Mouse (Mus musculus): ENCODE measurements around the gene Chst7.

The Chst7 gene

DNA sequence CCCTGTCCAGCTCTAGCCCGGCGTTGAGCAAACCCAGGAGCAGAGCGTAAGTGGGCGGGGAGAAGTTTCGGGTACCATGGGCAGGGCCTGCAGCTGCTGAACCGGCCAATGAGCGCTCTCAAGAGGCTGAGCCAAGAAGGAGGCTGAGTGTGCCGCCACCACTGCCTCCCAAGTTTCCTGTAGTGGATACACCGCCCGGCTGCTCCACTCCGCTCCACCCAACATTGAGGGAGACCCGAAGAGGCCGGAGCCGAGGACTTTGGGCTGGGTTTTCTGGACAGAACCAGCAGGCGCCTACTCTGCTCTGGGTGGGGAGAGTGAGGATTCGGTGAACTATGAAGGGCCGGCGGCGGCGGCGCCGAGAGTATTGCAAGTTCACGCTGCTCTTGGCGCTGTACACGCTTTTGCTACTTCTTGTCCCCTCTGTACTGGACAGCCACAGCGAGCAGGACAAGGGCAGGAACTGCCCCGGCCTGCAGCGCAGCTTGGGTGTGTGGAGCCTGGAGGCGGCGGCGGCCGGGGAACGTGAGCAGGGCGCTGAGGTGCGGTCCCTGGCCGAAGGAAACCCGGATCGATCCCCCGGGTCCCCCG lies at the start of gene Chst7:
Gene Chst7 (plus strand): TSS at position 180 of the 591 bp plus-strand sequence.
- DNase-seq (ENCODE audit: low read depth): no peak

DNA sequence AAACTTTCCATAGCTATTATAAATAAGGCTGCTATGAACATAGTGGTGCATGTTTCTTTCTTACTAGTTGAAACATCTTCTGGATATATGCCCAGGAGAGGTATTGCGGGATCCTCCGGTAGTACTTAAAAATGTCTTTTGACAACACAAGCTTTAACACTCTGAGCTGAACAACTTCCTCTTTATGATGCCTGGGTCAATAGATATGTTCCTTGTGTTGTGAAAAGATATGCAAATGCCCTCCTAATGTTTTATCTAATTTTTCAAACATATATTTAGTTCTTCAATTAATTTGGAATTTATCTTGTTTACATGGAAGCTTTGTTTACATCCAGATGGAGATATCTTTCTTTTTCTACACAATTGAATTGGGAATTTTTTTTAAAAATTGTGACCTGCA lies 47.1 kb upstream of the Chst7 start:
- no peak for DNase-seq (ENCODE audit: low read depth)

DNA sequence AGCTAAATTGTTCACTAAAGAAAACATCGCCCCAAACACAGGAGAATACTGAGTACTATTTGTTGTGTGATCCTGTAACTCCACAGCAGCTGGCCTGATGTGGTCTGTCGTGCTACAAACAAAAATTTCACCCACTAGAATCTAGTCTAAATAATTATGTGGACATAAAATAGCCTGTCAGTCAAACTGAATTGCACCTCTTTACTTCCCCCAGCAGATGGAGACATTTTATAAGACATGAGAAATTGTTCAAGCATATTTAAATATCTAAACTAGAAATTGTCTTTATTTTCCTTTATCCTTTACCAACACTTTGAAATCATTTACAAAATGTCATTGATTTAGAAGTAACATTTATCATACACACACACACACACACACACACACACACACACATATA lies 38.4 kb upstream of the Chst7 start:
- DNase-seq (ENCODE audit: low read depth): no peak

DNA sequence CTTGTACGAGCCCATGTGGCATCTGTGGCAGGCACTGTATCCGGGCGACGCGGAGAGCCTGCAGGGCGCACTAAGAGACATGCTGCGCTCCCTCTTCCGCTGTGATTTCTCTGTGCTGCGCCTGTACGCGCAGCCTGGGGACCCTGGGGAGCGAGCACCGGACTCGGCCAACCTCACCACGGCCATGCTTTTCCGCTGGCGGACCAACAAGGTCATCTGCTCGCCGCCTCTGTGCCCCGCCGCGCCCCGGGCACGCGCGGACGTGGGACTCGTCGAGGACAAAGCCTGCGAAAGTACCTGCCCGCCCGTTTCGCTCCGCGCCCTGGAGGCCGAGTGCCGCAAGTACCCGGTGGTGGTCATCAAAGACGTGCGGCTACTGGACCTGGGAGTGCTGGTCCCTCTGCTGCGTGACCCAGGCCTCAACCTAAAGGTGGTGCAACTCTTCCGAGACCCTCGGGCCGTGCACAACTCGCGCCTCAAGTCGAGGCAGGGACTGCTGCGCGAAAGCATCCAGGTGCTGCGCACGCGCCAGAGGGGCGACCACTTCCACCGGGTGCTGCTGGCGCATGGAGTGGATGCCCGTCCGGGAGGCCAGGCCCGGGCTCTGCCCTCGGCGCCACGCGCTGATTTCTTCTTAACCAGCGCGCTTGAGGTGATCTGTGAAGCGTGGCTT lies 872 bp downstream of the Chst7 start:
- no peak for DNase-seq (ENCODE audit: low read depth)

DNA sequence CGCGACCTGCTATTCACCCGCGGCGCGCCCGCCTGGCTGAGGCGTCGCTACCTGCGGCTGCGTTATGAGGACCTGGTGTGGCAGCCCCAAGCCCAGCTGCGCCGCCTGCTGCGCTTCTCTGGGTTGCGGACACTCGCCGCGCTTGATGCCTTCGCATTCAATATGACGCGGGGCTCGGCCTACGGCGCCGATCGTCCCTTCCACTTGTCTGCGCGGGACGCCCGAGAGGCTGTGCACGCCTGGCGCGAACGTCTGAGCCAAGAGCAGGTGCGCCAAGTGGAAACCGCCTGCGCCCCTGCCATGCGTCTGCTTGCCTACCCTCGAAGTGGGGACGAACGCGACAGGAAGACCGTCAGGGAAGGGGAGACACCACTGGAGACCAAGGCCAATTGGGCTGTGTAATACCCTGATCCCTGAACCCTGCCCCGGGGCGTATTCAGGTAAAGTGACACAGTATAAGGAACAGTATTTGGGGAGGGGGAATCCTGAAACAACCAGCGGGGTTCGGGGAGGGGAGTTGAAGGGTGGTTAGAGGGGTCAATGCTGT lies 1.5 kb downstream of the Chst7 start:
- DNase-seq (ENCODE audit: low read depth): no peak

DNA sequence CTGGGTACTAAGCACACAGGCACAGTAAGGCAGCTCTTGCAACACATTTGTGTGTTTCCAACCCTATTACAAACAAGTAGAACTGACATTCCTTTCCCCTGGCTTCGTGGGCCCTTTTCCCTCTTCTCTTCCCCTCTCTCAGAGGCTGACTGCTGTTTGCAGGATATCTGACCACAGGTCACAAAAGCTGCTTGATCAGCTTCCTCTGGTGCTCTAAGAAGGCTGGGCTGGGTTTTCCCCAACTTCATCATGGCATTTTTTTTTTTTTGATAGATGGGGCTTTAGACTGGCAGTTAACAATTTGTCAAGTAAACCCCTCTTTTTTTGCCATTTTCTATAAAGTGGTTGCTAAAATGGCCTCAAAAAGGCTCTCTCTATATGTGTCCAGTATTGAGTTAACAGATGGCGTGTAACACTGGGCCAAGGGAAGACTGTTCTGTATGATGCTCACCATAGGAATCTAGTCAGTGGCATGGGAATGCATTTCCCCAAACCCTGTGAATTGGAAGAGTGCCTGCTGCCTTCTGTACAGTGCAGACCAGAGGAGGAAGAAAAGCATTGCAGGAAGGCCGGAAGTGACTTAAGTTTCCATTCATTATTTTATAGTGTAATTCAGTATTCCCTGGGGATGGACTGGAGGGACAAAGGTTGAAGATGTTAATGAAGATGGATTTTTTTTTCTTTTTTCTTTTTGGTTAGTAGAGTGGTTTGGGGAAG lies 2.6 kb downstream of the Chst7 start:
- DNase-seq (ENCODE audit: low read depth): no peak

DNA sequence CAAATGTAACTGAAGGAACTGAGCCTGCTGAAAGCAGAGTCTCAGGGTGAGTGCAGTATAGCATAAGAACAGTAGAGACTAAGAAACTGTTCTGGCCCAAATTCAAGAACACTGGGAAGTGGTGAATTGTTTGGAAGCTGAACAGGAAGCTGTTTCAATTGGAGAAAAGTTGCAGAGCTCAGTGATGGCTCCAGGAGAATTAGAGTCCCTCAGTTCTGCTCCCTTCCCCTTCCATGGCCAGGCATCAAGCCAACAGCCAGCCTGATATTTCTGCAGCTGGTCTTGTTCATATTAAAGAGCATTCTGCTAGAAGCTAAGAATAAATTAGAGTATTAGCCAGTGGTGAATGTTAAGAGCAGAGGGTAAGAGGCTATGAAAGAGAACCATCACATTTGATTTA lies 7.3 kb downstream of the Chst7 start:
- DNase-seq (ENCODE audit: low read depth): no peak

DNA sequence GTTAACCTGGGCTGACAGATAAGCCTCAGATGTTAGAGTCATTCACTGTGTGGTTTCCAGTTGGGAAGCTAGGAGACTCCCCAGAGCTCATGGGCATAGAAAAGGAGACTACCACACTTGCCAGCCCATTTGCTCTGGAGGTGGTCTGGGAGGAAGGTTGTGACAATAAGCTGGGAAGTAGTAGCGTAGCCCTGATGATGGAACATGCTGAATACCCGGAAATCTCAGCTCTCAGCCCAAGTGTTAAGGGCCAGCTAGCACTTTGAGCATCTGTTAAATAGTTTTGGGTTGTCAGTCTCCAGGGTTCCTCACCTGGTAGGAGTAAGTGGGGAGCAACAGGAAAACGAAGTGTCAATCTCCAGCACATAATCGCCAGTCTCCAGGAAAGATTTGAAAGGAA lies 10.8 kb downstream of the Chst7 start:
- DNase-seq (ENCODE audit: low read depth): no peak

DNA sequence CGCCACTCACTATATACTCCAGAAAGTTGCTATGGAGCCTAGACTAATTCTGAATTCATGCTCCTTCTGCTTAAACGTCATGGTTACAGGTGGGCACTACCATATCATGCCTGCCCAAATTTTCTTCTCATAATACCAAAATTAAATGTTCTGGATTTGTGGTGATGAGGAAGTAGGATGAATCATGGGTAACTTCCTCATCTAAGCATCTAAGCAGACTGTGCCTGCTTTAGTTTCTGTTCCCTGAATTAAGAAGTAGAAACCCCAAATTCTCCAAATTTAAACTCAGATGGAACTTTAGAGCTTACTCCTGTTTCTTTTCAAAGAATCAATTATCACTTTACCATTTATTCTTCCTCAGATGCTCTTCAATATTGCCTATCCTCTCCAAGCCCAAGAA lies 58.4 kb downstream of the Chst7 start:
- DNase-seq (ENCODE audit: low read depth): no peak

DNA sequence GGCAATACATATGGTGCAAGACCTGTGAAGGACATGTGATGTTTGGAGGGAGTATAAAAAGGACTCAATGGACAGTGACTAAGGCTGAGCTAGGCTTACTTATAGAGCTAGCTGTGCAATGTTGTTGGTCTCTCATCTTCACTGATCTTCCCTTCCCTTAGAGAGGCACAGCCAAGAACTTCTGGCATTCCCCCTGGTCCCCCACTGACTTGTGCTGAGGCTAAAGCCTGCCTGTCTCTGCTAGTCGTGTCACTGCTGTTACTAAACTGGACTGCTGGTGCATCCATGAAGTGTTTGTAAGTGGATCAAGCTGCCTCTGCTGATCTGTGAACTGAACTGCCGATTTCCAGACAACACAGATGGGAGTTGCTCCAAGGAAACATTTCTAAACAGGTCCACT lies 66.1 kb downstream of the Chst7 start:
- DNase-seq (ENCODE audit: low read depth): no peak

DNA sequence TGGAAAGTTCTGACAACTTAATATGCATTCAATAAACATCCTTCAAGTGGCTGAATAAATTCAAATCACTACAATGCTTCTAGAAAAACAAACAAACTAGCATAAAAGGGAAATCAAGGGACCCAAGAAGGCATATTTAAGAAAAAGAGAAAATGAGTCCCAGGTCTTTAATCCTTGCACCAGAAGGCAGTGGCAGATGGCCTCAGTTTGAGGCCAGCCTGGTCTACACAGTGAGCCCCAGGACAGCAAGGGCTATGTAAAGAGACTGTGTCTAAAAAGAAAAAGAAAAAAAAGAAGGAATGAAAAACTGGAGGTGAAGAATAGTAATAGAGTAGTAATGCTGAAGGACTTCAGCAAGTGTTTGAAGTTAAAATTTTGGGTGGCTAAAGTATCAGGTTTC lies 69.6 kb downstream of the Chst7 start:
- no peak for DNase-seq (ENCODE audit: low read depth)

DNA sequence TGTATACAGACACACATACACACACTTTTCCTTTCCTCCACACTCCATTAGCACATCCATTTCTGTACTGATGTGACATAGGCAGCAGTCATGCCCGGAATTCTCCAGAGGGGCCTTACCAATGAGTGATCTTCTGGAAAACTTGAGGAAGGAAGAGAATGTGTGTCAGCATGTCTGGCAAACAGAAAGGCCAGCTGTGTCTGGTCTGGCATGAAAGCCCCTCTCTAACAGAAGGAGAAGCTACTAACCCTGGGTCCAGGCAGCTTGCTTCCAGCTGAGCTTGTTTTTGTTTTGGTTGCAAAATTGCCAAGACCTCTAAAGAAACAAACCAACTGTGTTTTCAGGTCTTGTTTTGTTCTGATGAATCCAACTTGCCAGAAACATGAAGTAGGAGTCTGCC lies 70.1 kb downstream of the Chst7 start:
- no peak for DNase-seq (ENCODE audit: low read depth)
